Mouse (Mus musculus) cerebellum, adult 2 months (tissue): Measurements from ENCODE around the gene Ddx3x.

ENCODE experiments used
- CTCF ChIP-seq: fragments of 200-500 bp; IDR thresholded peaks from 2 replicates; pipeline ENCODE4 v1.5.1; 2011; ENCODE audit warnings: low read depth, mild to moderate bottlenecking, control low read depth, low read length, moderate library complexity, borderline replicate concordance; ENCODE audit not compliant: insufficient read depth
- POLR2A ChIP-seq: fragments of 200-500 bp; IDR thresholded peaks from 2 replicates; pipeline ENCODE4 v1.6.1; 2011; ENCODE audit warnings: low read length, control low read depth, borderline replicate concordance; ENCODE audit not compliant: insufficient read depth

DNA sequence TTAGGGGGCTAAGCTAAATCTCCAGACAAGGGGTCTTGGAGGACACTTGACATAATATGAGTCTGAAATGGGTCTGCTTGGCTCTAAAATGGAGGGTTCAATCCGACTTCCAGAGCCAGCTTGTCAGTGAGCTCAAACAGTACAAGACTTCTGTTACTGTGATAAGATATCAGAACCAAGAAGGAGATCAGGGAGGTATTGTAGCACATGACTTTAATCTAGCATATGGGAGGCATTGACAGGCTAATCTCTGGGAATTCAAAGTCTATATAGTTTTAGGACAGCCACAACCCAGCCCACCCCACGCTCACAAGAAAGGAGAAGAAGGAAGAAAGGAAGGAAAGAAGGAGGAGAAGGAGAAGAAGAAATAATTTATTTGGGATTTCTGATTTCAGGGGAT lies 47.1 kb upstream of the Ddx3x start:
- TF ChIP-seq CTCF (no peak), POLR2A (no peak)
